Mouse (Mus musculus): Measurements from ENCODE around the gene Col9a2.

DNA sequence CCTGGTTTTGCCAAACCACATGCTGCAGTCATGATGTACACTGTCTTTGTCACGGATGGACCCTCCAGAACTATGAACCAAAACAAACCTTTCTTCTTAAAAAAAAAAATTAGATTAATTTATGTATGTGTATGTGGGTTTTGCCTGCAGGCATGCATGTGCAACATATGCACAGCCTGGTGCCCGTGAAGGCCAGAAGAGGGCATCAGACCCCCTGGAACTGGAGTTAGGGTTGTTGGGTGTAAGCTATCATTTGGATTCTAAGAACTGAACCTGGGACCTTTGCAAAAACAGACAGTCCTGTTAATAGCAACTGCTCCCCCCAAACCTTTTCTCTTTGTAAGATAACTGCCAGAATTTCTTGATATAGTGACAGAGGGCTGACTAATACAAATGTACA, 38.1 kb upstream of the Col9a2 start:
- TF ChIP-seq CTCF (IDR thresholded peaks at IDR 0.05; ENCODE audit: control insufficient read depth, insufficient read depth, insufficient read length) (no peak), MYOD1 (IDR thresholded peaks at IDR 0.05; ENCODE audit: control insufficient read depth, insufficient read length, low read depth) (no peak), FOSL1 (IDR thresholded peaks at IDR 0.05; ENCODE audit: insufficient read depth, low read length, poor library complexity, severe bottlenecking) (no peak), MAX (IDR thresholded peaks at IDR 0.05) (no peak), USF1 (IDR thresholded peaks at IDR 0.05; ENCODE audit: low read depth) (no peak), CEBPB (IDR thresholded peaks at IDR 0.05; ENCODE audit: low read depth) (no peak)

All from C2C12 (cell line).